Mouse (Mus musculus) mouse embryonic stem cell (cell line): ENCODE results near the gene Runx3.

ENCODE experiments used
- in situ Hi-C, 2 experiments: fragments of 300-500 bp; cut with MboI; formaldehyde crosslinking; loops; 1 replicate in 1 of 2; 3 replicates in 1 of 2; pipeline ENCODE4 v1.14.3; 2019 to 2020; ENCODE audit warnings: low sequenced_read_pairs in 2 of 2, low pct_unique_long_range_greater_than_20kb in 1 of 2, mixed read lengths in 1 of 2; ENCODE audit not compliant: unreplicated experiment in 1 of 2

Gene Runx3

GRCm38 (mm10) chr4:135136612-135137011, 16.2 kb downstream of the Runx3 start:
- in situ Hi-C loops, result no loop called here

- in situ Hi-C loops, result no loop called here
Measured at GRCm38 (mm10) chr4:135140647-135141515, 20.4 kb downstream of the Runx3 start.

GRCm38 (mm10) chr4:135141720-135142119, 21.3 kb downstream of the Runx3 start:
- in situ Hi-C loops, result no loop called here

GRCm38 (mm10) chr4:135146734-135147133, 26.3 kb downstream of the Runx3 start:
- in situ Hi-C loops, result no loop called here

- in situ Hi-C loops, result no loop called here
Measured at GRCm38 (mm10) chr4:135148660-135149059, 28.2 kb downstream of the Runx3 start.

- in situ Hi-C loops, result no loop called here
Measured at GRCm38 (mm10) chr4:135150031-135150801, 29.8 kb downstream of the Runx3 start.

GRCm38 (mm10) chr4:135151111-135151987, 30.9 kb downstream of the Runx3 start:
- in situ Hi-C loops, result no loop called here

GRCm38 (mm10) chr4:135151988-135152594, 31.6 kb downstream of the Runx3 start:
- in situ Hi-C loops, result no loop called here

GRCm38 (mm10) chr4:135152834-135153259, 32.4 kb downstream of the Runx3 start:
- in situ Hi-C loops, result no loop called here

- in situ Hi-C loops, result no loop called here
Measured at GRCm38 (mm10) chr4:135153260-135154088, 33.0 kb downstream of the Runx3 start.

- in situ Hi-C loops, result no loop called here
Measured at GRCm38 (mm10) chr4:135154089-135154949, 33.9 kb downstream of the Runx3 start.

GRCm38 (mm10) chr4:135155106-135155800, 34.8 kb downstream of the Runx3 start:
- in situ Hi-C loops, result no loop called here

- in situ Hi-C loops, result no loop called here
Measured at GRCm38 (mm10) chr4:135155805-135156469, 35.5 kb downstream of the Runx3 start.

- in situ Hi-C loops, result no loop called here
Measured at GRCm38 (mm10) chr4:135156531-135156930, 36.1 kb downstream of the Runx3 start.

GRCm38 (mm10) chr4:135157329-135157728, 36.9 kb downstream of the Runx3 start:
- in situ Hi-C loops, result no loop called here
